Mouse (Mus musculus): Measurements from ENCODE around the gene Adora2a. TPM values are rescaled to one million over a fixed set of nuclear protein-coding genes. Genes with fewer than 3 reads are reported as not detected.
"Not testable (repeated sequence)": the region's sequence is repeated elsewhere in the genome, so short reads cannot be mapped to it uniquely, and the experiment has no call there.

Gene Adora2a
- polyA plus RNA-seq, 1 experiment from 2014 or later: 2.6 TPM

GRCm38 (mm10) chr10:75328201-75328704 is 11.6 kb downstream of the Adora2a start:
- H3K9me3 ChIP-seq: no peaks in the 10 kb centered on the region
- no peaks in the 10 kb centered on the region for H3K27me3 ChIP-seq
- no peak for ATAC-seq
- no peaks in the 10 kb centered on the region for H3K36me3 ChIP-seq
- WGBS: 36% methylated on average over 4 of the region's 4 CpGs
- H3K4me3 ChIP-seq (replicated peaks): no peak overlapping the region
- no peak overlapping the region for H3K9ac ChIP-seq (replicated peaks)
- no peak overlapping the region for H3K4me2 ChIP-seq (replicated peaks)
- H3K27ac ChIP-seq: no peak overlapping the region
- H3K4me1 ChIP-seq (replicated peaks): no peaks in the 10 kb centered on the region

DNA sequence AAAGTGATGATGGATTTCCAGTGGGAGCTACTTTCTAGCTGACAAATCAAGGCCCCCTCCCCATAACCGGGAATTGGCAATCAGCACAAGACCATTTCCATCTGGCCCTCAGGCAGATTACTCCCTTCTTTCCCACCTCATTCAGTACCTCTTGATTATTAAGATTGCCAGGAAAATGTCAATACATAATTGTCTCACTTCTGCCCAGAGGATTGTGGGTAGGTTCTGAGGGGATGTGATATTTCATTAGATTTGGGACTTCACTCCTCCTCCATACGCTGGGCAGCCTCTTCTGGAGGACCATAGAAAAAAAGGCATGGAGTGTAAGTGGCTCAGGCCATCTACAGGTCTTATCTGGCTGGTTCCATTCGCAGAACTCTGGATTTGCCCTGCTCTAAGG is 15.6 kb downstream of the Adora2a start:
- Histone ChIP-seq H3K9me3 (no peaks in the 10 kb centered on the region), H3K4me3 (replicated peaks) (no peak overlapping the region), H3K27me3 (no peaks in the 10 kb centered on the region), H3K36me3 (no peaks in the 10 kb centered on the region), H3K27ac (no peak overlapping the region), H3K9ac (replicated peaks) (no peak overlapping the region), H3K4me2 (replicated peaks) (no peak overlapping the region), H3K4me1 (replicated peaks) (no peaks in the 10 kb centered on the region)
- ATAC-seq: no peak
- 89% methylated on average over 3 of the region's 3 CpGs for WGBS

- Histone ChIP-seq H3K9ac (replicated peaks) (no peak overlapping the region), H3K27ac (no peak overlapping the region), H3K4me2 (replicated peaks) (no peak overlapping the region), H3K9me3 (no peaks in the 10 kb centered on the region), H3K4me3 (replicated peaks) (no peak overlapping the region), H3K36me3 (no peaks in the 10 kb centered on the region), H3K27me3 (no peaks in the 10 kb centered on the region), H3K4me1 (replicated peaks) (no peaks in the 10 kb centered on the region)
- WGBS: 92% methylated on average over 23 of the region's 23 CpGs
- ATAC-seq: no peak
Observed at GRCm38 (mm10) chr10:75333176-75333776, 16.6 kb downstream of the Adora2a start.

DNA sequence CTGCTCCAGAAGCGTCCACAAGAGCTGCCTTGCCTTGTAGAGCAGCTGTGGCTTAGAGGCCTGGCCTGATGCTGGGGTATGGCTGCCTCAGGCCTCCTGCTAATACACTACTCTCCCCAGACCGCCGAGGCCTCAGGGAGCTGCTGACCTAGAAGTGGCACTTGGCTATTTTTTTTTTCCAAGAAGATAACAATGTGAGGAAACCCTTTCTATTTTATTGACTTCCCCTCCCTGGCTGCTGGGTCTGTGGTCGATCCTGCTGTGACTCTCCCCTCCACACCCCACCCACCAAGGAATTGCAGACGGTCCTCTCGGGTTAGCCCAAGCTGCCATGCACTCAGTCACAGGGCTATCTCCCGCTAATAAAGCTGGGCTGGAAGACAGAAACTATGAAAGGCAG is 17.5 kb downstream of the Adora2a start:
- no peak overlapping the region for H3K27ac ChIP-seq
- H3K9me3 ChIP-seq: no peaks in the 10 kb centered on the region
- H3K4me2 ChIP-seq (replicated peaks): no peak overlapping the region
- H3K4me3 ChIP-seq (replicated peaks): no peak overlapping the region
- H3K9ac ChIP-seq (replicated peaks): no peak overlapping the region
- 87% methylated on average over 7 of the region's 7 CpGs for WGBS
- H3K4me1 ChIP-seq (replicated peaks): no peaks in the 10 kb centered on the region
- H3K36me3 ChIP-seq: no peaks in the 10 kb centered on the region
- H3K27me3 ChIP-seq: no peaks in the 10 kb centered on the region
- no peak for ATAC-seq

DNA sequence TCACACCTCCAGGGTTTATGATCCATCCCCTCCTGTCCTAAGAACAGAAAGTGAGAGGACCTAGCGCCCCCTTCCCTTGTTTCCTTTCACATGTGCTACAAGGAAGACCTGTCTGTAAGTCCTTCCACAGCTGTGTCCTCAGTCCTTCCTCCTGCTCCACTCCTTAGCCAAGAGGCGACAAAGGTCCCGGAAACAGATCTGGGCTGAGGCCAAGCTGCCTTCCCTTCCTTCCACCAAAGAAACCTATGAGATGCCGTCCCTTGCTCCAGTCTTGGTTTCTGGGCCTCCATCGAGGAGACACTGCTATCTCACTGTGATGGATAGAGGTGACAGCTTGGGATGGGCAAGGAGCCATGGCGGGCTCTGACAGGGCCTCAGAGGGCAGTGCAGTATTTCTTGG is 18.4 kb downstream of the Adora2a start:
- no peaks in the 10 kb centered on the region for H3K27me3 ChIP-seq
- H3K4me2 ChIP-seq (replicated peaks): no peak overlapping the region
- ATAC-seq: no peak
- no peaks in the 10 kb centered on the region for H3K36me3 ChIP-seq
- H3K9ac ChIP-seq (replicated peaks): no peak overlapping the region
- H3K4me1 ChIP-seq (replicated peaks): no peaks in the 10 kb centered on the region
- H3K9me3 ChIP-seq: no peaks in the 10 kb centered on the region
- WGBS: 94% methylated on average over 6 of the region's 6 CpGs
- H3K27ac ChIP-seq: no peak overlapping the region
- no peak overlapping the region for H3K4me3 ChIP-seq (replicated peaks)

GRCm38 (mm10) chr10:75337231-75337630 is 20.6 kb downstream of the Adora2a start:
- ATAC-seq: no peak
- H3K4me3 ChIP-seq (replicated peaks): no peak overlapping the region
- WGBS: 85% methylated on average over 10 of the region's 10 CpGs
- H3K27ac ChIP-seq: no peak overlapping the region
- H3K9me3 ChIP-seq: no peaks in the 10 kb centered on the region
- H3K36me3 ChIP-seq: no peaks in the 10 kb centered on the region
- no peaks in the 10 kb centered on the region for H3K4me1 ChIP-seq (replicated peaks)
- H3K4me2 ChIP-seq (replicated peaks): no peak overlapping the region
- H3K9ac ChIP-seq (replicated peaks): no peak overlapping the region
- H3K27me3 ChIP-seq: no peaks in the 10 kb centered on the region

GRCm38 (mm10) chr10:75338852-75339251 is 22.2 kb downstream of the Adora2a start:
- no peaks in the 10 kb centered on the region for H3K36me3 ChIP-seq
- no peaks in the 10 kb centered on the region for H3K27me3 ChIP-seq
- no peak for ATAC-seq
- no peaks in the 10 kb centered on the region for H3K4me1 ChIP-seq (replicated peaks)
- 79% methylated on average over 5 of the region's 5 CpGs for WGBS
- H3K4me2 ChIP-seq (replicated peaks): no peak overlapping the region
- no peak overlapping the region for H3K4me3 ChIP-seq (replicated peaks)
- no peak overlapping the region for H3K9ac ChIP-seq (replicated peaks)
- no peaks in the 10 kb centered on the region for H3K9me3 ChIP-seq
- H3K27ac ChIP-seq: no peak overlapping the region

GRCm38 (mm10) chr10:75339377-75339776 is 22.7 kb downstream of the Adora2a start:
- no peak overlapping the region for H3K4me2 ChIP-seq (replicated peaks)
- no peaks in the 10 kb centered on the region for H3K27me3 ChIP-seq
- H3K4me3 ChIP-seq (replicated peaks): no peak overlapping the region
- WGBS: 86% methylated on average over 7 of the region's 7 CpGs
- no peaks in the 10 kb centered on the region for H3K9me3 ChIP-seq
- H3K36me3 ChIP-seq: no peaks in the 10 kb centered on the region
- no peak for ATAC-seq
- no peak overlapping the region for H3K27ac ChIP-seq
- H3K4me1 ChIP-seq (replicated peaks): no peaks in the 10 kb centered on the region
- no peak overlapping the region for H3K9ac ChIP-seq (replicated peaks)

GRCm38 (mm10) chr10:75341936-75342335 is 25.3 kb downstream of the Adora2a start:
- peaks cover 4% of the 10 kb centered on the region; the same call in 1 of the 2 replicates for H3K9me3 ChIP-seq
- no peaks in the 10 kb centered on the region for H3K36me3 ChIP-seq
- 0 out of 2 replicates have a peak, but pooled peaks cover 4% of the 10 kb centered on the region for H3K4me1 ChIP-seq (replicated peaks)
- no peak overlapping the region for H3K27ac ChIP-seq
- WGBS: 44% methylated on average over 8 of the region's 8 CpGs
- H3K4me3 ChIP-seq (replicated peaks): no peak overlapping the region
- ATAC-seq: no peak
- H3K9ac ChIP-seq (replicated peaks): no peak overlapping the region
- H3K4me2 ChIP-seq (replicated peaks): no peak overlapping the region
- H3K27me3 ChIP-seq: no peaks in the 10 kb centered on the region

DNA sequence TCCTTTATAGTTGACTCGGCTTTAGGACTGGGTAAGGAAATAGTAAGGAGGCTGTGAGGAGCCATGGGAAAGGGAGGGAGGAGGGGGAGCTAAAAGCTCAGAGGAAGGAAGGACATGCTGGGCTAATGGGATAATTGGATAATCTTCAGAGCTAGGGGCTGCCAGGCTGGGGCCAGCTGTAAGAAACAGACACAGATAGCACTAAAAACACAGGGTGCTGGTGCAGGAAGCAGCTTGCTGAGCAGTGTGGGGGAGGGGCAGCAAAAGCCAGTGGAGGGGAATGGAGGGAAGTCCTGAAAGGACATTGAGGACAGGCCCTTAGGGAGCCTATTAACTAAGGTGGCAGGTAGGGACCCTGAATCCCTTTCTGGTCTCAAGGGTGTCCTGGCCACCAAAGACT is 27.9 kb downstream of the Adora2a start:
- H3K36me3 ChIP-seq; ATAC-seq; H3K9ac ChIP-seq (replicated peaks); H3K27me3 ChIP-seq; H3K9me3 ChIP-seq; H3K4me3 ChIP-seq (replicated peaks); H3K27ac ChIP-seq; H3K4me1 ChIP-seq (replicated peaks); H3K4me2 ChIP-seq (replicated peaks): not testable (repeated sequence)
- WGBS: 61% methylated on average over 1 of the region's 1 CpGs

DNA sequence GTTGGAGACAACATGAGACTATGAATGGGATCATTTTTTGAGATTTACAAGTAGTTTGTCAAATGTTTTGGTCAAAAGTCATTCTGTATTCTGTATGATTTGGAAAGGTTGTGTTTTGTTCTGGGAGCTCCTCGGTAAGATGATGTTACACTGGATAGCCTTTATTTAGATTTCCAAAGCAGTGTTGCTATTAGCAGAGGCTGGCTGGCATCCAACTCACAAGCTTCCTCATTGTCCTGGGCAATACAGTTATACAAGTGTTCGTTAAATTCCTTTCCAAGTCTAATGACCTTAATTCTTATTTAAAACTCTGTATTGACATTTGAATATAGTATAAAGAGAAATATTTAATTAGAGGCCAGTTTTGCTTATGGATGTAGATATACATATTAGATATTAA is 28.6 kb downstream of the Adora2a start:
- Histone ChIP-seq H3K4me1 (replicated peaks) (0 out of 2 replicates have a peak, but pooled peaks cover 4% of the 10 kb centered on the region), H3K36me3 (no peaks in the 10 kb centered on the region), H3K27ac (no peak overlapping the region), H3K27me3 (no peaks in the 10 kb centered on the region), H3K9me3 (peaks cover 4% of the 10 kb centered on the region; the same call in 1 of the 2 replicates), H3K4me3 (replicated peaks) (no peak overlapping the region), H3K9ac (replicated peaks) (no peak overlapping the region), H3K4me2 (replicated peaks) (no peak overlapping the region)
- ATAC-seq: no peak
- WGBS: 68% methylated on average over 2 of the region's 2 CpGs

DNA sequence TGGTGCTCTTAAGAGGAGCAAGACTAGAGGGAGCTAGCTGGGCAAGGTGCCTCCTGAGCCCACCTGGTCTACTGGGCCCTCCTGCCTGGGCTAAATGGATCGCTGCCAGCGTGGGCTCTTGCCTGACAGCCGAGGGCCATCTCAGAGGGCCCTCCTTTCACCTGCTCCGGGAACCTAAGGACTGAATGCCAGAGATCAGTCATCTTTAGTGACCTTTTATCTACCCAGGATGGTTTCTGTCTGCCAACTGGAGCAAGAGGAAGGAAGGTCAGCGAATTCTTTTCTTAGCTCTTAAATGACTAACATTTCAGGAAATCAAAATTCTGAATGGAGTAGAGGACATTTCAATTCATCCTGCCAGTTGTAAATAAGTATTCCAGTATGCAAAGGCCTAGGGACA is 33.9 kb downstream of the Adora2a start:
- H3K9me3 ChIP-seq: peaks cover 4% of the 10 kb centered on the region; the same call in 1 of the 2 replicates
- no peak for ATAC-seq
- 88% methylated on average over 5 of the region's 5 CpGs for WGBS
- no peak overlapping the region for H3K27ac ChIP-seq
- H3K27me3 ChIP-seq: no peaks in the 10 kb centered on the region
- H3K4me1 ChIP-seq (replicated peaks): no peaks in the 10 kb centered on the region
- no peak overlapping the region for H3K9ac ChIP-seq (replicated peaks)
- H3K4me2 ChIP-seq (replicated peaks): no peak overlapping the region
- no peaks in the 10 kb centered on the region for H3K36me3 ChIP-seq
- no peak overlapping the region for H3K4me3 ChIP-seq (replicated peaks)

DNA sequence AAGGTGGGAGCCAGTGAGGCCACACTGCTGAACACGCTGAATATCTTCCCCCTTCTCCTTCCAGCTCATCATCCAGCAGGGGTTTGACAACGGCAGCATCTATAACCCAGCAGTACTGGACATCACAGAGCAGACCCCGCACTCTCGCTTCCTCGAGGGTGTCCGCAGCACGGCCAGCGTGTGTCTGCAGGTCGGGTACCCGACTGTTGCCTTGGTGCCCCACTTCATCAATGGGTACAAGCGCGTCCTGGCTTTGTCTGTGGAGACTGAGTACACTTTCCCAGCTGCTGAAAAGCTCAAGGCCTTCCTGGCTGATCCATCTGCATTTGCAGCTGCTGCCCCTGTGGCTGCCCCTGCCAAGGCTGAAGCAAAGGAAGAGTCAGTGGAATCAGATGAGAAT is 35.9 kb downstream of the Adora2a start:
- ATAC-seq: no peak
- no peaks in the 10 kb centered on the region for H3K4me1 ChIP-seq (replicated peaks)
- no peaks in the 10 kb centered on the region for H3K36me3 ChIP-seq
- no peak overlapping the region for H3K4me2 ChIP-seq (replicated peaks)
- H3K27ac ChIP-seq: no peak overlapping the region
- no peak overlapping the region for H3K4me3 ChIP-seq (replicated peaks)
- WGBS: 94% methylated on average over 12 of the region's 12 CpGs
- H3K27me3 ChIP-seq: no peaks in the 10 kb centered on the region
- H3K9ac ChIP-seq (replicated peaks): no peak overlapping the region
- no peaks in the 10 kb centered on the region for H3K9me3 ChIP-seq

All from midbrain, embryonic 13.5 days (tissue).